Mouse (Mus musculus): Measurements from ENCODE around the gene Eif3b.

Gene Eif3b

GRCm38 (mm10) chr5:140491142-140491541 is 72.0 kb downstream of the Eif3b start:
- no peak for DNase-seq

GRCm38 (mm10) chr5:140492684-140493233 is 73.6 kb downstream of the Eif3b start:
- DNase-seq: no peak

All from lung, postnatal 36 days (tissue).